Mouse (Mus musculus) frontal cortex, adult (tissue): ENCODE data around the gene Abcc2.

Experiments used
- ATAC-seq: cut with Nextera tagmentation; 2 replicates; pipeline ENCODE4 v1.9.2; 2017; ENCODE audit warnings: mild to moderate bottlenecking, moderate library complexity, mixed read lengths; ENCODE audit not compliant: low TSS enrichment

The Abcc2 gene

DNA sequence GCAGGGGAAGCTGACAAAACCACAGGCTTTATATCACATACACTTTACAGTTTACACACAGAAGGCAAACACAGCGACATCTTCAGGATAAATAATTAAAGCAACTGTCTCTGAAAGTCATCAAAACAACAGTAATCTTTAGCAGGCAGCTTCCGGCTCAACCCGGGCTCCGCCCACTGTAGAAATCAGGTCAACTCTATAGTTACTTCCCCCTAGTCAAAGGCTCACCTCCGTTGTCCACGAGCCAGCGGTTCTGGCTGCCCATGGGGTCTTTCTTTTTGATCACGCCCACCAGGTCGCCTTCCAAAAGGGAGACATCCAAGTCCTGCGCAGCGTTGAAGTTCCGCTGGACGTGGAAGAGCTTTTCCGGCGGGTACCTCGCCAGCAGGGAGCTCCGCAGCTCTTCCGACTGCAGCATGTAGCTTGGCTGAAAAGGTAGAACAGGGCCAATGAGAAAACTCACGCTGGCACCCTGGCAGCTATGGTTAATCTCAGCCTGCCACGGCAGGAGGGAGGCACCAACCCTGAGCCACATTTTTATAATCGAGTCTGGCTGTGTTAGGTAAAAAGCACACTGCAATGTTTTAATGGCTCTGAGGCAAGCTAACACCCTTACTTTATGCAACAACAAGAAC is 70.1 kb downstream of the Abcc2 start:
- peak; percentile 52; the same call in 1 of the 2 replicates for ATAC-seq

DNA sequence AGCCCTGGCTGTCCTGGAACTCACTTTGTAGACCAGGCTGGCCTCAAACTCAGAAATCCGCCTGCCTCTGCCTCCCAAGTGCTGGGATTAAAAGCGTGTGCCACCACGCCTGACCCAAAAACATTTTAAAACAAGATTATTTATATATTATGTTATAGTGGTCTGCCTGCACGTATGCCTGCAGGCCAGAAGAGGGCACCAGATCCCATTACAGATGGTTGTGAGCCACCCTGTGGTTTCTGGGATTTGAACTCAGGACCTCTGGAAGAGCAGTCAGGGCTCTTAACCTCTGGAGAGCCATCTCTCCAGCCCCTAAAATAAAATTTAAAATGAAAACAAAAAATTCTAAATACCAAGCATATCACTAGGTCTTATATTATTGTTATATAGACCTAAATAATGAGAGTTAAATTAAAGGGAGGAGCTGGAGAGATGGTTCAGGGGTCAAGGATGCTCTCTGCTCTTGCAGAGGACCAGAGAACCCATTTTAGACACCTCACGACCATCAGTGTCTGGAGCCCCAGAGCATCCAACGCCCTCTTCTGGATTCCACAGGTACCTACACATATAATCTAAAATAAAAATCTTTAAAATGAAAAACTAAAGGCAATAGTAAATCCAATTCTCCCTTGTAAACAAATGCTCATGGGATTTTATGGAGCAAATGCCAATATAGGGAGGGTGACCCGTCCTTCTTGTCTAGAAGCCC is 71.0 kb downstream of the Abcc2 start:
- ATAC-seq, result no peak

- ATAC-seq, result peak; percentile 91
Observed at GRCm38 (mm10) chr19:43857347-43857746, 75.4 kb downstream of the Abcc2 start.

GRCm38 (mm10) chr19:43870418-43870817 is 88.4 kb downstream of the Abcc2 start:
- ATAC-seq, result no peak

DNA sequence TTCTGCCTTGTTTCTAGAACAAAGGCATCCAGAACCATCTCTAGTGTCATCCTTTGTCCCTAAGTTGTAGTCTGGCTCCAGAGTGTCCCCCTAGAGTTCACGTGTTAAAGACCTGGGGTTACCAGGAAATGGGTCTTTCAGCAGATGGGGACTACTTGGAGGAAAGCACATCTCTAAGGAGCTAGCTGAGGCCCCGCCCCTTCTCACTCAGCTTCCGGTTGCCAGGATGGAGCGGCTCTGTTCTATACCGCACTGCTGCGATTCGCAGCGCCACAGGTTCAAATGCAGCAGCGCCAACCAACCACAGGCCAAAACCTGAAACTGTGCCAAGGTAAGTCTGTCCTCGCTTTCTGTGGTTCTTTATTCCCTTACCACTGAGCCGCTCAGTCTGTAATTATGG is 92.4 kb downstream of the Abcc2 start:
- no peak for ATAC-seq

- ATAC-seq, result no peak
Observed at GRCm38 (mm10) chr19:43875996-43876395, 94.0 kb downstream of the Abcc2 start.

GRCm38 (mm10) chr19:43877364-43877763 is 95.4 kb downstream of the Abcc2 start:
- ATAC-seq, result no peak

- no peak for ATAC-seq
Observed at GRCm38 (mm10) chr19:43878111-43879092, 96.4 kb downstream of the Abcc2 start.

GRCm38 (mm10) chr19:43879401-43880212 is 97.6 kb downstream of the Abcc2 start:
- peak; percentile 89 for ATAC-seq

DNA sequence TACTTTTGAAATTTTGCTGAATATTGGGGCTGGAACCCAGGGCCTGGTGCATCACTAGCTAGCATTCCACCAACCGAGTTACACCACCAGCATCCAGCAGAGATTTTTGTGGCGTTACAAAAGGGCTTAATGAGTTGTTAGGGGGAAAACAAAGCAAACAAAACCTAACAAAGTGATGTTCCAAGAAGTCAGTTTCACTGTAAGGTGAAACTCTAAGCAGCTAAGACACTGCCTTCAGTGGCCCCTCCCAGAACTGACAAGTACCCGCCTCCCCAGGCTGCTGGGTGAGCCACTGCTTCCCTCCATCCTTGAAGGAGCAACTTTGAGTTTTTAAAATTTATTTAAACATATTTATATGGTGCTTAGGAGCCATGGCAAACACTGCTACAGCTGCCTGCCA is 98.4 kb downstream of the Abcc2 start:
- no peak for ATAC-seq

- no peak for ATAC-seq
Observed at GRCm38 (mm10) chr19:43881615-43882014, 99.6 kb downstream of the Abcc2 start.

GRCm38 (mm10) chr19:43882895-43883573 is 101.0 kb downstream of the Abcc2 start:
- no peak for ATAC-seq

- ATAC-seq, result no peak
Observed at GRCm38 (mm10) chr19:43884668-43885498, 102.9 kb downstream of the Abcc2 start.

DNA sequence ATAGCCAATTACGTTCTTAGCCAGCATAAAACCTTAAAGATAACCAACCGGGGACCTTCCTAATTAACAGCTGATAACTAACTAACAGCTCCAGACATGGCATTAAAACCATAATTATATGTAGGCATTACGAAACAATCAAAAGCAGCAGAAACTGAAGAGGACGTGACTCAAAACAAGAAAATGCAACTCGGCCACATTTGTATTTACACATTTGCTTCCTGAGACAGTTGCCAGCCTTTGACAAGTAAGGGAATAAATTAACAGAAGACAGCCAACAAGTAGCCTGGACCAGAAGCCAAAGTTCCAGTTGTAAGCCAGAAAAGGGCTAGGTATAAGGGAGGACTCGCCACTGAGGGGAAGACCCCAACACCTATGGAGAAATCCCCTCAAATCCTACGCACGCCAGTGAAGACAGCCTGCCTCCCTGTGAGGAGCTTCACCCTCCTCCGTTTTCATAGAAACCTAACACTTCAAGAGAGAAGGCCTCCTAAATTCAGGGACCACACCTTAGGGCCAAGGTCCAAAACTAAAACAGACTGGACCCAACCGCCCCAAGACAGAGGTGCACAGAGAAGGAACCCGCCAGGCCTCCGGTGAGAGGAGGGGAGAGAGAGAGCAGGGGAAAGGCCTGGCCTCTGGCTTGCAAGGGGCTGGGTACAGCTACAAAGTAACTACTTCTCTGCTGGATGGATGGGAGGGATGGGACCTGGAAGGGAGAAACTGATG is 104.5 kb downstream of the Abcc2 start:
- no peak for ATAC-seq

DNA sequence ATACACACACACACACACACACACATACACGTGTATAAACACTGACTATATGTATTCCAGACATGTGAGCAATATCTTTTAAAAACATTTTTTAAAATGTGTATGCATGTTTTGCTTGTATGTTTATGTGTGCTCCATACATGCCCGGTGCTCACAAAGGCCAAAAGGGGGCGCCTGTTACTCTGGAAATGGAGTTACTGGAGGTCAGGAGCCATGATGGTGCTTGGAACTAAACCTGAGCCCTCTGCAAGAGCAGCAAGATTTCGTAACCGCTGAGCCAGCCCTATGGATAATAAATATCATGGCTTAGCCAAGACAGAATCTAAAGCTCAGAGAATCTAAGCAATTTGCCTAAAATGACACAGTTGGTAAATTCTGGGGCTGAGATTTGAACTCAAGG is 105.2 kb downstream of the Abcc2 start:
- ATAC-seq, result no peak

GRCm38 (mm10) chr19:43887725-43888124 is 105.7 kb downstream of the Abcc2 start:
- no peak for ATAC-seq
